Mouse (Mus musculus): ENCODE measurements around the gene Sun3. TPM values are rescaled to one million over a fixed set of nuclear protein-coding genes. Genes with fewer than 3 reads are reported as not detected.

Gene Sun3
- polyA plus RNA-seq, 1 experiment from 2014 or later = not detected

DNA sequence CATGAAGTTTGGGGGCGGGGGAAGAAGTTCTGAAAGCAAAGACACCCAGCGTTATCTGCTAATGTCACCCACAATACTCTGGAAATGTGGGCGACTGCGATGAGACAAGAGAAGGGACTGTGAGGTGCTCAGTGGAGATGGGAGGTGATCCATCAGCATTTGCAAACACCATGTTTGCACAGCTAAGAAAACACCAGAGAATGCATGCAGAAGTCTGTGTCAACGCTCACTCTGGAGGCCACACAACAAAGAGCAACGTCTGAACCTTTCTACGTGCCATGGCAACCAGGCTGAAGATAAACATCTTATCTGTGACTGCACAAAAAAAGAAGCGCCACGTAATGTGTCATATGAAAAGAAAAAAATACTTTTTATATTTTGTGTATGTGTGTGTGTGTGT lies 78.3 kb downstream of the Sun3 start:
- no peaks in the 10 kb centered on the region for H3K9me3 ChIP-seq (ENCODE audit: control insufficient read depth, low read length)
- H3K4me2 ChIP-seq (ENCODE audit: low read depth, low read length) = no peak overlapping the region
- H3K4me1 ChIP-seq (ENCODE audit: control insufficient read depth, insufficient read depth, low read length) = no peaks in the 10 kb centered on the region
- H3K27ac ChIP-seq (replicated peaks; ENCODE audit: low read depth, low read length) = no peak overlapping the region
- H3K4me3 ChIP-seq (ENCODE audit: low read depth, low read length) = no peak overlapping the region
- 63% methylated on average over 9 of the region's 9 CpGs for WGBS
- no peaks in the 10 kb centered on the region for H3K36me3 ChIP-seq (ENCODE audit: control insufficient read depth, insufficient read depth, low read length)
- no peak for ATAC-seq (ENCODE audit: low read depth)
- no peaks in the 10 kb centered on the region for H3K27me3 ChIP-seq (replicated peaks; ENCODE audit: control insufficient read depth, insufficient read depth, low read length)
- DNase-seq (ENCODE audit: low spot score) = no peak
- no peak overlapping the region for H3K9ac ChIP-seq (ENCODE audit: low read depth, low read length)

DNA sequence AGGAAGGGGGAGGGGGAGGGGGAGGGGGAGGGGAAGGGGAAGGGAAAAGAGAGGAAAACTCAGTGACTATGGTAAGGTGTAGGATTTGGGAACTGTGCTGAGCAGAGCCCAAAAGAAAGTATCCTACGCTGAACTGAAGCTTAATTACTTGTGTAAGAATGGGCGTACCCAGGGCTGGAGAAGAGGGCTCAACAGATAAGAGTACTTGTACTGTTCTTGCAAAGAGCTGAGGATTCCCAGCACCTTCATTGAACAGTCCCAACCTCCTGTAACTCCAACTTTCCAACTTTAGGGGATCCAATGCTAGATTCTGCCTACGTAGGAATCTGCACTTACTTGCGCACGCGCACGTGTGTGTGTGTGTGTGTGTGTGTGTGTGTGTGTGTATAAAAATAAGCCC lies 80.7 kb downstream of the Sun3 start:
- H3K27ac ChIP-seq (replicated peaks; ENCODE audit: low read depth, low read length) = no peak overlapping the region
- H3K27me3 ChIP-seq (replicated peaks; ENCODE audit: control insufficient read depth, insufficient read depth, low read length) = no peaks in the 10 kb centered on the region
- DNase-seq (ENCODE audit: low spot score) (no peak), ATAC-seq (ENCODE audit: low read depth) (no peak)
- no peak overlapping the region for H3K4me3 ChIP-seq (ENCODE audit: low read depth, low read length)
- H3K4me1 ChIP-seq (ENCODE audit: control insufficient read depth, insufficient read depth, low read length) = no peaks in the 10 kb centered on the region
- no peak overlapping the region for H3K4me2 ChIP-seq (ENCODE audit: low read depth, low read length)
- H3K36me3 ChIP-seq (ENCODE audit: control insufficient read depth, insufficient read depth, low read length) = no peaks in the 10 kb centered on the region
- H3K9me3 ChIP-seq (ENCODE audit: control insufficient read depth, low read length) = no peaks in the 10 kb centered on the region
- H3K9ac ChIP-seq (ENCODE audit: low read depth, low read length) = no peak overlapping the region
- WGBS = 97% methylated on average over 7 of the region's 7 CpGs

Other genes starting within 250 kb of the Sun3 start
- gene Pkd1l1, start 75.7 kb downstream of the Sun3 start, polyA plus RNA-seq (2014; fragmentation: Nextera tagmentation; extraction: Ambion mirVana) = 0.01 and 0.20 TPM in 2 replicates
- gene Hus1, start 37.8 kb downstream of the Sun3 start, polyA plus RNA-seq (2014; fragmentation: Nextera tagmentation; extraction: Ambion mirVana) = 11.8 and 13.5 TPM in 2 replicates
- 1.5 and 2.4 TPM in 2 replicates for gene Gm11992, start 397 bp downstream of the Sun3 start, polyA plus RNA-seq (2014; fragmentation: Nextera tagmentation; extraction: Ambion mirVana)
- gene Upp1, start 69.1 kb upstream of the Sun3 start, polyA plus RNA-seq (2014; fragmentation: Nextera tagmentation; extraction: Ambion mirVana) = 6.7 and 8.5 TPM in 2 replicates
- gene Abca13, start 143.0 kb upstream of the Sun3 start, polyA plus RNA-seq (2014; fragmentation: Nextera tagmentation; extraction: Ambion mirVana) = 0.16 and 0.18 TPM in 2 replicates